Mouse (Mus musculus) telencephalon, adult 2 months (tissue): ENCODE measurements around the gene Tnks1bp1.

Experiments
- DNase-seq: peaks from one replicate; pipeline ENCODE4 v3.0.0-alpha.2; 2011; ENCODE audit warnings: low read depth, low spot score

The Tnks1bp1 gene

GRCm38 (mm10) chr2:85038336-85038735 is 9.5 kb upstream of the Tnks1bp1 start:
- no peak for DNase-seq

- no peak for DNase-seq
Measured at GRCm38 (mm10) chr2:85043623-85044022, 4.2 kb upstream of the Tnks1bp1 start.

GRCm38 (mm10) chr2:85046222-85046621 is 1.6 kb upstream of the Tnks1bp1 start:
- no peak for DNase-seq

- no peak for DNase-seq
Measured at GRCm38 (mm10) chr2:85047081-85047480, 741 bp upstream of the Tnks1bp1 start.

- DNase-seq, result no peak
Measured at GRCm38 (mm10) chr2:85048168-85048751, 438 bp downstream of the Tnks1bp1 start.

GRCm38 (mm10) chr2:85049277-85049676 is 1.5 kb downstream of the Tnks1bp1 start:
- DNase-seq, result no peak

- no peak for DNase-seq
Measured at GRCm38 (mm10) chr2:85050001-85050634, 2.3 kb downstream of the Tnks1bp1 start.

GRCm38 (mm10) chr2:85050746-85051145 is 2.9 kb downstream of the Tnks1bp1 start:
- DNase-seq, result no peak

- no peak for DNase-seq
Measured at GRCm38 (mm10) chr2:85053192-85053816, 5.5 kb downstream of the Tnks1bp1 start.

GRCm38 (mm10) chr2:85056711-85057110 is 8.9 kb downstream of the Tnks1bp1 start:
- DNase-seq, result no peak

- no peak for DNase-seq
Measured at GRCm38 (mm10) chr2:85059677-85060076, 11.9 kb downstream of the Tnks1bp1 start.

- DNase-seq, result no peak
Measured at GRCm38 (mm10) chr2:85060591-85061060, 12.8 kb downstream of the Tnks1bp1 start.

GRCm38 (mm10) chr2:85061107-85061541 is 13.3 kb downstream of the Tnks1bp1 start:
- no peak for DNase-seq

- DNase-seq, result peak; percentile 80
Measured at GRCm38 (mm10) chr2:85065141-85065875, 17.5 kb downstream of the Tnks1bp1 start.

- DNase-seq, result no peak
Measured at GRCm38 (mm10) chr2:85066937-85067336, 19.1 kb downstream of the Tnks1bp1 start.

- DNase-seq, result no peak
Measured at GRCm38 (mm10) chr2:85067903-85068625, 20.2 kb downstream of the Tnks1bp1 start.

GRCm38 (mm10) chr2:85068626-85069025 is 20.8 kb downstream of the Tnks1bp1 start:
- DNase-seq, result no peak

GRCm38 (mm10) chr2:85070086-85070485 is 22.3 kb downstream of the Tnks1bp1 start:
- no peak for DNase-seq

GRCm38 (mm10) chr2:85071921-85072320 is 24.1 kb downstream of the Tnks1bp1 start:
- DNase-seq, result no peak

GRCm38 (mm10) chr2:85073751-85074150 is 25.9 kb downstream of the Tnks1bp1 start:
- no peak for DNase-seq
